10 mouse cellular contexts compared by ENCODE assay signal in the genomic region with DNA sequence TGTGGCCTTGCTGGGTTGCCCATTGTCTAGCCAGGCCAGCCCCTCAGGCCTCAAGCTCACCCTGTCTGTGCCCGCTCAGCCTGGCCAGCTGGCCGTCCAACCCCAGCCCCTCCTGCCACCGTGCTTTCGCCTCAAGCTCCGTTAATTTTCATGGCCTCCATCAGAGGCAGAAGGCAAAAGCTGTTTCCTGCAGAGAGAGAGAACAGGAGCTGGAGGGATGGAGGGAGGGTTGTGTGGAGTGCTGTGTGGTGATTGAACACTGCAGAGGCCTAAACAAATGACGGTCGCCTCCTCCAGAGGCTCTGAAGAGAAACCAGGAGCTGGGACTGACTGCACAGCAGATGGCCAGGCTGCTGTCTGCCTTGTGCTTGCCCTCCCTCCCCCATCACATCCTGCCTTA.
DNase-seq lines count a peak whose midpoint lies in the region; ATAC-seq and TF ChIP-seq lines count a peak whose summit lies in the region.
"Had no signal": no experiment of that assay in that cellular context is flagged by ENCODE, and none has a peak within 500 bp of the region (broad histone marks: within the 10 kb centered on the region; RNA-seq: fewer than 3 reads in every experiment).

No protein-coding gene starts in this region.

- peak overlapping the region; percentile 42; the same call in 1 of the 2 replicates for H3K9ac ChIP-seq in heart, embryonic 13.5 days
- no peak overlapping the region for H3K9ac ChIP-seq in forebrain, embryonic 11.5 days (ENCODE audit: low read length)
- no peak overlapping the region for H3K9ac ChIP-seq in limb, embryonic 14.5 days (ENCODE audit: low read depth, low read length, severe bottlenecking)

- TF ChIP-seq POLR2A in limb, embryonic 14.5 days (IDR thresholded peaks at IDR 0.05; ENCODE audit: borderline replicate concordance, extremely low read depth, insufficient read depth, insufficient read length): no peak

- DNase-seq in heart, postnatal 14 days: no peak
- DNase-seq in brain, adult 2 months (ENCODE audit: low read depth, low spot score): peak; percentile 90
- DNase-seq in forebrain, embryonic 11.5 days (ENCODE audit: low spot score): no peak
- DNase-seq in limb, embryonic 14.5 days (ENCODE audit: low spot score): no peak
- no peak for DNase-seq in spleen, postnatal 10 days (ENCODE audit: low spot score in 2 of 2)
- DNase-seq in testis, postnatal 14 days (ENCODE audit: low spot score): no peak
- DNase-seq in adrenal gland, postnatal 14 days: no peak
- DNase-seq: gastrocnemius, postnatal 36 days had no signal

- peaks cover 92% of the 10 kb centered on the region for H3K4me1 ChIP-seq in heart, embryonic 13.5 days
- peaks cover 7% of the 10 kb centered on the region for H3K4me1 ChIP-seq in forebrain, embryonic 11.5 days (replicated peaks; ENCODE audit: control insufficient read depth, insufficient read depth, low read length)
- peaks cover 5% of the 10 kb centered on the region; the same call in 1 of the 2 replicates for H3K4me1 ChIP-seq in limb, embryonic 14.5 days (ENCODE audit: control insufficient read depth, insufficient read depth, low read length)

- 56% methylated on average over 7 of the region's 7 CpGs for WGBS in heart, embryonic 13.5 days
- 37% methylated on average over 7 of the region's 7 CpGs for WGBS in forebrain, embryonic 11.5 days
- WGBS in limb, embryonic 14.5 days: 35% methylated on average over 7 of the region's 7 CpGs

- peaks cover 42% of the 10 kb centered on the region for H3K36me3 ChIP-seq in heart, embryonic 13.5 days
- H3K36me3 ChIP-seq in forebrain, embryonic 11.5 days (ENCODE audit: control insufficient read depth, insufficient read depth, low read length): no peaks in the 10 kb centered on the region
- H3K36me3 ChIP-seq in limb, embryonic 14.5 days (ENCODE audit: control insufficient read depth, insufficient read depth, low read length): peaks cover 68% of the 10 kb centered on the region

- no peak overlapping the region for H3K4me2 ChIP-seq in heart, embryonic 13.5 days
- H3K4me2 ChIP-seq in forebrain, embryonic 11.5 days (ENCODE audit: low read depth, low read length, severe bottlenecking): no peak overlapping the region
- H3K4me2 ChIP-seq in limb, embryonic 14.5 days (replicated peaks; ENCODE audit: low read depth, low read length, severe bottlenecking): no peak overlapping the region

- intact Hi-C loops in heart, postnatal 14 days (cut with DNase I): no loop called here

- no peak overlapping the region for H3K4me3 ChIP-seq in heart, embryonic 13.5 days
- no peak overlapping the region for H3K4me3 ChIP-seq in forebrain, embryonic 11.5 days (ENCODE audit: low read depth, low read length)
- H3K4me3 ChIP-seq in limb, embryonic 14.5 days (replicated peaks; ENCODE audit: low read length): no peak overlapping the region

- H3K9me3 ChIP-seq in heart, embryonic 13.5 days: no peaks in the 10 kb centered on the region
- H3K9me3 ChIP-seq in forebrain, embryonic 11.5 days (ENCODE audit: control insufficient read depth, low read length): no peaks in the 10 kb centered on the region
- H3K9me3 ChIP-seq in limb, embryonic 14.5 days (ENCODE audit: control insufficient read depth, low read length): no peaks in the 10 kb centered on the region

- peak overlapping the region; percentile 49 for H3K27ac ChIP-seq in heart, embryonic 13.5 days (replicated peaks)
- peak overlapping the region; percentile 55 for H3K27ac ChIP-seq in forebrain, embryonic 11.5 days (ENCODE audit: low read depth, low read length)
- H3K27ac ChIP-seq in limb, embryonic 14.5 days (replicated peaks; ENCODE audit: low read depth, low read length): 0 out of 2 replicates have a peak overlapping the region, but pooled peaks have one; percentile 2

- no peaks in the 10 kb centered on the region for H3K27me3 ChIP-seq in heart, embryonic 13.5 days (replicated peaks)
- no peaks in the 10 kb centered on the region for H3K27me3 ChIP-seq in forebrain, embryonic 11.5 days (ENCODE audit: control insufficient read depth, insufficient read depth, low read length)
- no peaks in the 10 kb centered on the region for H3K27me3 ChIP-seq in limb, embryonic 14.5 days (ENCODE audit: control insufficient read depth, insufficient read depth, low read length)
- H3K27me3 ChIP-seq: CH12.LX had no signal

- ATAC-seq in heart, embryonic 13.5 days (ENCODE audit: extremely low read depth, insufficient number of reproducible peaks, low FRiP score, low TSS enrichment): no peak
- peak; percentile 21; the same call in 1 of the 2 replicates for ATAC-seq in forebrain, embryonic 11.5 days (replicated peaks; ENCODE audit: low FRiP score)
- no peak for ATAC-seq in limb, embryonic 14.5 days (ENCODE audit: low FRiP score, low read depth)

Comparison
In these comparisons a context has a peak if more than half of its experiments do, and no peak if none do; other contexts are left out.
1. H3K27ac ChIP-seq: peak in every context shown above with its lines; median percentile 55 in forebrain, embryonic 11.5 days; 49 in heart, embryonic 13.5 days; 2 in limb, embryonic 14.5 days.